Mouse (Mus musculus): ENCODE measurements at regions not wholly inside any gene's neighbourhood (a gene's known extent, or its start where the extent isn't known, plus 50 kb on each side); places are given as distances from the start of the nearest gene placed in this dataset.
A peak's percentile ranks its signal among the peaks of the same experiment; 100 is the strongest.

DNA sequence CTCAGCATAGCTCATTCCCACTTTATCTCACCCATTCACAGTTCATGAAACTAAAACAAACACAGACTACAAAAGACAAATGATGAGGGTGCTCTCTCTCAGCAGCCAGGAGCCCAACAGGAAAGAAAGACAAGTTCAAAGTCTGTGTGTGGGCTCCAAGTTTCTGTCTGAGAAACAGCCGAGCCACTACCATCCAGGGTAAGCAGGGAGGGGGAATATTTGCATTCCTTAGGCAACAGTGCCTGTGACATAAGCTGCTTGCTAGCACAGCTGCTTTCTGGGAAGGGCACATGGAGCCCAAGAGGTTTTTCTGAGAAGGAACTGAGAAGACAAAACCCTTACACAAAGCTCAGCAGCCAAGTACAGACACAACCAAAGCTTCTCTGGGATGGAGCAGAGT lies 78.5 kb downstream of the Cmpk2 start:
- DNase-seq (ENCODE audit: low spot score in 2 of 2), result no peak

- DNase-seq (ENCODE audit: low spot score in 2 of 2), result no peak
These were observed 77.4 kb downstream of the Cmpk2 start for GRCm38 (mm10) chr12:26546361-26546760.

DNA sequence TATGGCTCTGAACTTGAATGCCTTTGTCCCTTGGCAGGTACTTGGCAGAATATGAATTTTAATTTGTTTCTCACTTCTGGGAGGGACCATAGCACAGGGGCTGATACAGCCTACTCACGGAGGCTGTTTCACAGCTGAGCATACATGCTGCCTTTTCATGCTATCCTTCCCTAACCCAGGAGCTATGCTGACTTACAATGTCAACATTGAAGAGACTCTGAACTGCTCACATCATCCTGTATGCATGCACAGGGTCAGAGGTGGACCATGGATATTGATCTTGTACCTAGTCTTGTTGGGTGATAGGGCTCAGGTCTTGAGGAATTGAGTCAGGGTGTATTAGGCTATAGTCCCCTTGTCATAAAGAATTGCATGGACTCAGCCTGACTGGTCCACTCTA lies 74.5 kb downstream of the Cmpk2 start:
- no peak for DNase-seq (ENCODE audit: low spot score in 2 of 2)

GRCm38 (mm10) chr12:26542451-26542850 lies 73.4 kb downstream of the Cmpk2 start:
- no peak for DNase-seq (ENCODE audit: low spot score in 2 of 2)

DNA sequence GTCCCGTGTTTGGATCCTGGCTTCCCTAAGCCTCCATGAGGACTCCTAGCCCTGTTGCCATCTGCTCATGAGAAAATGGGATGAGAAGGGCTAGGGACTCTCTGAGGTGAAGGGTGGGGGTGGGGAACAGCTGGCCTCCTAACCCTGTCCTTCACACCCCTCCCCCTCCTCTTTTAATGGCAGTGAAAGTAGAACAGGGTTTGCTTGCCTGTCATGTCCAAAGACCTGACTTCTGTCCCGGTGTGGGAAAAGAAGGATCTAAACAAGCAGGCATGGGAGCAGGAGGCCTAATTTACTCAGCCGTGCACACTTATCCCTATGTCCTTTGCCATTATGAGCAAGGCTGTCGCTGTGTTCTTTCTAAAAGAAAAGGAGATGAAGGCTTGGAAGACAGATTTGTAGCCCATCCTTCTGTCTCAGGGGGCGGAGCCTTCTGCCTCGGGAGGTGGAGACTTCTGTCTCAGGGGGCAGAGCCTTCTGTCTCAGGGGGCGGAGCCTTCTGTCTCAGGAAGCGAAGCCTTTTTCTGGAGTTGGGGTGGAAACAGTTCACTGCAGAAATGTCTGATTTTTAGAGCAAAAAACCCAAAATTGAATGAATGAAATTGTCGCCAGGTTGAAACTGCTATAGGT lies 66.4 kb downstream of the Cmpk2 start:
- no peak for DNase-seq (ENCODE audit: low spot score in 2 of 2)

DNA sequence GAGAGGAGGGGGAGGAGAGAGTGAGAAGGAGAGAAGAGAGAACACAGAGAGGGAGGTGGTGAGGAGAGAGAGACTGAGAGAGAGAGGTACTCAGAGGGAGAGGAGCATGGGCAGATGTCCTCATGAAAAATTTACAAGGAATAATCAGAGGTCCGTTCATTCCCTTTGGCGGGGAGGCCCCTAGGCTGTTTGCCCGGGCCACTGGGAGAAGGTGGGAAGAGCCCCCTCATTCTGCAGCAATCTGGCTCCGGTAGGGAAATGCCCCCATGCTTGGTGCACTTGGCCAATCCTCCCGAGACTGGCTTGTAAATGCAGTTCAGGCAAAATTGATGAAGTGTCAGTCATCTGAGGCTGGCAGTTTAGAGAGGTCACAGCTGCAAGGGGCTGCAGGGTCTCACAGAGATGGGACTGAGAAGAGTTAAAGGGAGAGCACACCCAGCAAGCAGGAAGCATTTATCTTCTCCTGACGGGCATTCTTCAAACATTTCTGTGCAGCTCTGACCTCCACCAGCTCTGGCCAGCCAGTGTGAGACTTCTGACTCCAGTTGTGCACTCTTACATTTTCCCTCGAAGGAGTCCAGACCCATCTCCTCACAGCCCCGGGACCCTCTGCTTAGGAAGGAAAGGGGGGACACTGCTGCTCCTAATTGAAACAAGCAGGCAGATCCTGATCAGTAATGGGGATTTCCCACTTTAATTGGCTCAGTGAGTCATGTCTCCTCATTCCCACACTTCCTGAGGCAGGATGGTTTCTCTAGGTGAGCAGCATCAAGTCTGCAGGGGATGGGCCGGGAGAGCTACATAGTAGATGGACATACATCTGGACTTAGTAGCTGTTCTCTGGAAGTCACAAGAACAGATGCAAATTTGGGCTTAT lies 65.5 kb downstream of the Cmpk2 start:
- DNase-seq (ENCODE audit: low spot score in 2 of 2), result no peak

GRCm38 (mm10) chr12:26533641-26534151 lies 64.7 kb downstream of the Cmpk2 start:
- no peak for DNase-seq (ENCODE audit: low spot score in 2 of 2)

GRCm38 (mm10) chr12:26532823-26533640 lies 64.0 kb downstream of the Cmpk2 start:
- DNase-seq (ENCODE audit: low spot score in 2 of 2), result peak; percentile 27 to 65

GRCm38 (mm10) chr12:26532076-26532475 lies 63.1 kb downstream of the Cmpk2 start:
- DNase-seq (ENCODE audit: low spot score in 2 of 2), result no peak

All from gastrocnemius, postnatal 4 days (tissue).